Mouse (Mus musculus): ENCODE results near the gene Ypel2.

The Ypel2 gene

GRCm38 (mm10) chr11:86962362-86962761 is 31.1 kb downstream of the Ypel2 start:
- no peak for DNase-seq (ENCODE audit: low read depth, low spot score)

DNA sequence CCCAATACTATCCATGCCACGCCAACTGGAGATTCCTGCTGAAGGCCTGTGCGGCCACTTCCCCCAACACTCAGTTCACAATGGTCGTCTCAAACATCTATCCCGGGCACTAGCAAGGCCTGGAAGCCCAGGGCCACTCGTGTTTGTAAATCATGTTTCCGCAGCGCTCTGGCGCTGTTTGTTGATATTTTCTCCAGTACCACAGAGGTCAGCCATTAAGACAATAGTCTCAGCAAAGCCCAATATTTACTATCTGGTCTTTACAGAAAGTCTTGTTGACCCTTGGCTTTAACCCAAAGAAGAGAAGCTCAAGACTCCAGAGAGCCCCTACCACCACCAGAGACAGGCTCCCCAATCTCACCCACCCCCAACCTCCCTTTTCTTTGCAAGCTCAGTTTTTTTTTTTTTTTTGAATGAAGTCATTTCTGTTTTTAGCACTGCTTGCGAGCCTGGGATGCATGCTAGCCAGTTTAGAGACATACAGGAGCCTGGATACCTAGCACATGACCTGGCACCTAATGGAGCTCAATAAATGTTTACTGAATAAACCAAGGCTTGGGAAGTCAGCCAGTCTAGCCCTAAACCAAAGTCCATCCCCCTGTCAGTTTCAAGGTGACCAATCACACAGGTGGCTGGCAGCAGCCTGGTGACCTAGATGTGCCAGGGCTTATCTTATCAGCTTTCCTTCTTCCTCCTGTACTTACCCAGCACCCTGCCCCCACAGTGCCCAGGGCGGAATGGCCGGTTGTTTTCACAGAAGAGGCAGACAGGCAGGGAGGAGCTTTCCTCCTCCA is 31.8 kb downstream of the Ypel2 start:
- DNase-seq (ENCODE audit: low read depth, low spot score) = no peak

DNA sequence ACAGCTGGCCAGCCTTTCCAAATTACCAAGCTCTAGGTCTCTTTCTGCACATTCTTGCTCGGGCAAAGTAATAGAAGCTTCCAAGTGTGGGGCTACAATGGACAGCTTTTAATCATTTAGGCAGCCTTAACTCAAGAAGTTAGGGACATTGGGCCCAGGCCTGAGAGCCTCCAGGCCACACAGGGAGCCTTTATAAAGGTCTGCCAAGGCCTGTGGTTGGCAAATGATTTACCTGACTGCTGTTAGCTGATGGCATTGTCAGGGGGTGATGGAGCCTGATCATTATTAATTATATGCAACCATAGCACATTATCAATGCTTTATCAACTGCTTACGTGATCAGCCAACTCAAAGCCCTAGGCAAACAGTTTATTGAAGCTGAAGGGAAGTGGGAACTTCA is 33.2 kb downstream of the Ypel2 start:
- no peak for DNase-seq (ENCODE audit: low read depth, low spot score)

GRCm38 (mm10) chr11:86958721-86959675 is 34.5 kb downstream of the Ypel2 start:
- no peak for DNase-seq (ENCODE audit: low read depth, low spot score)

- DNase-seq (ENCODE audit: low read depth, low spot score) = no peak
Observed at GRCm38 (mm10) chr11:86958182-86958581, 35.3 kb downstream of the Ypel2 start.

DNA sequence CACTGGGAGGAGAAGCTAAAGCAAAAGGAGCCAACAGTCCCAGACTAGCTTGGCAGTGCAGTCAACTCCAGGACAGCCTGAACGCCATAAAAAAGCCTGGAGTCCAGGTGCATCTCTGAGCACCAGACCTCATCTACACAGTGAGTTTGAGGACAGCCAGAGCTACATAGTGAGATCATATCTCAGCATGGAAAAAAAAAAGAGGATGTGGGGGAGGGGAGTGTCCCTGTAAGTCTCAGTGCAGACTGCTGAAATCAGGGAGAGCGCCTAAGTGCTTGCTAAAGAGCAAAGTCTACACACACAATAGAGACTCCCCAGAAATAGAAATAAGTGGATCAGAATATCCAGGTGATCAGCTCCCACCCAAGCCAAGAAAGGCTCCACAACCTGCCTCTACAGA is 37.1 kb downstream of the Ypel2 start:
- DNase-seq (ENCODE audit: low read depth, low spot score) = no peak

- DNase-seq (ENCODE audit: low read depth, low spot score) = no peak
Observed at GRCm38 (mm10) chr11:86954616-86955270, 38.8 kb downstream of the Ypel2 start.

DNA sequence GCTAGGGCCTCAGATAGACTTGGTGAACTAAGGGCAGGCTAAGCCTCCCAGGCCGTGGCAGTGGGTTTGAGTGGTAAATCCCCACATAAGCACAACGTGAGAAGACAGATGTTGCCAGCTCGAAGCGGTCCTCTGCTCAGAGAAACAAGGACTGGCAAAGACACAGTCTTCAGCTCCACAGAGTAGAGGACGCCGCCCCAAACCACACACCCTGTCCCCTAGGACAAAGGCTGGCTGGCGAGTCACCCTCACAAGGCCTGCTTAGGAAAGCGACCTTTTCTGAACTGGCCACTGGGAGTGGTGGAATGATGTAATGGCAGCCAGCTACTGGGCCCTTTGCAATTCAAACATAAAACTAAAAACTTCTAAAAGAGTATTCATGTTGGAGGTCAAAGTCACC is 40.4 kb downstream of the Ypel2 start:
- no peak for DNase-seq (ENCODE audit: low read depth, low spot score)

DNA sequence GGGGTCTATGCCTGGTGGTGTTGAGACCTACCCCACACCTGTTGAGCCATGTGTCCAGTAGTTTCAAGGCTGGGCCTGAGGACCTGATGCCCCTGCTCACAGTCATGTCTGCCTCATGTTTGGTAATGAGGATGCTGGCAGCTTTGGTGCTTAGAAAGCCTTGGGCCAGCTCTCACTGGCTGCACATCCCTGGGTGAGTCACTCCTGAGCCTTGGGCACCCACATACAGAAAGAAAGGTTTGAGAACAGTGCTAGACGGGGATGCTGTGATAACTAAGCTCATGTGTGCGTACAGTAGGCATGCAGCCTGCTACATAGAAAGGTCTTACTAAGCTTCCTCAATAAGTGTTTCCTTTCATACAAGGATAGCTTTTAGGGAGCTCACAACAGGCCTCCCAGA is 40.8 kb downstream of the Ypel2 start:
- DNase-seq (ENCODE audit: low read depth, low spot score) = no peak

- no peak for DNase-seq (ENCODE audit: low read depth, low spot score)
Observed at GRCm38 (mm10) chr11:86951672-86952071, 41.8 kb downstream of the Ypel2 start.

DNA sequence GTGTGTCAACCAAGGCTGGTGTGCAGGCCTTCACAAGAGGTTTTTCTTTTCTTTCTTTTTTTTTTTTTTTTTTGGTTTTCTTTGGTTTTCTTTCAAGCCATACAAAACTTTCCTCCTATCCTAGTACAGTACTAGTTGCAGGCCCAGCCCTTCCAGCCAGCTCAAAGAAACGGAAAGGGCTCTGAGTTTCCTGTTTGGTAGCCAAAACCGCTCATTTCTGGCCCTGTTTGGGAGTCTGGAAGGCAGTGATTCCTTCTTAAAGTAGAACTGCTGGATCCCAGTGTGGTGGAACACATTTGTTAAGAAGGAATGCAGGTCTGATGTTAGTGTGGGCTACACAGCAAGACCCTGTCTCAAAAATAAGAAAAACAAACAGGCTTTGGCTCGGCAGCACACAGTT is 43.0 kb downstream of the Ypel2 start:
- no peak for DNase-seq (ENCODE audit: low read depth, low spot score)

GRCm38 (mm10) chr11:86949951-86950441 is 43.5 kb downstream of the Ypel2 start:
- DNase-seq (ENCODE audit: low read depth, low spot score) = no peak

- no peak for DNase-seq (ENCODE audit: low read depth, low spot score)
Observed at GRCm38 (mm10) chr11:86946644-86947195, 46.8 kb downstream of the Ypel2 start.

DNA sequence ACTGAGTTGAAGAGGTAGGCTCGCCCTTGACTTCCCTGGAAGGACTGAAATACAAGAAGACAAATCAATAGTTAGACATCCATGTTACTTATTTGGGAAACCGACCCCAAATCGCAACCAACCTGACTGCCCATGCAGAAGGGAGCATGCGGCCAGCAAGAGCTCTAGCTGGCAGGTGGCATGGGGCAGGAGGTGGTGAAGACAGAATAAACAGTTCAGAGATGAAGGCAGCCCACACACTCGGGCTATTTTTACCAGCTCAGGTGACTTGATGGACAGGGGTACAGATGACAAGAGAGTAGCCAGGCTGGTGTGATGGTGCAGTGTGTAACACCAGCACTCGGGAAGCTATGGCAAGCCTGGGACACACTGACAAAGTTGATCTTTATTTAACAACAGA is 47.6 kb downstream of the Ypel2 start:
- no peak for DNase-seq (ENCODE audit: low read depth, low spot score)

DNA sequence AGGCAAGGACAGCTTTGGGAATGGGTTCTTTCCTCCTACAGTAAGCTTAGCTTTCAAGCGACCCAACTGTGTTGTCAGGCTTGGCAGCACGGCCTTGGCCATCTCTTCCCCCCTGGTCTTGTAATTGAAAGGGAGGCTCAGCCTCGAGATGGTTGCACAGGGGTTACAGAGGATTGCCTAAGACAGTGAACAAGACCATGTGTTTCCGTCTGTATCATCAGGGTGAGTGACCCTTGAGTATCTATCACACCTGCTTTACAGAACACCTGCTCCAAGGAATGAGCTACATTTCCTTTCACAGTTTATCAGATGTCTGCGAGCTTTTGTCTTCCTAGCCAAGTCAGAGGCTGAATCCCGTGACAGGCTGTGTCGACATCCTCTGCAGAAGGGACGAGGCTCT is 48.4 kb downstream of the Ypel2 start:
- DNase-seq (ENCODE audit: low read depth, low spot score) = no peak

- DNase-seq (ENCODE audit: low read depth, low spot score) = no peak
Observed at GRCm38 (mm10) chr11:86944539-86944938, 49.0 kb downstream of the Ypel2 start.

DNA sequence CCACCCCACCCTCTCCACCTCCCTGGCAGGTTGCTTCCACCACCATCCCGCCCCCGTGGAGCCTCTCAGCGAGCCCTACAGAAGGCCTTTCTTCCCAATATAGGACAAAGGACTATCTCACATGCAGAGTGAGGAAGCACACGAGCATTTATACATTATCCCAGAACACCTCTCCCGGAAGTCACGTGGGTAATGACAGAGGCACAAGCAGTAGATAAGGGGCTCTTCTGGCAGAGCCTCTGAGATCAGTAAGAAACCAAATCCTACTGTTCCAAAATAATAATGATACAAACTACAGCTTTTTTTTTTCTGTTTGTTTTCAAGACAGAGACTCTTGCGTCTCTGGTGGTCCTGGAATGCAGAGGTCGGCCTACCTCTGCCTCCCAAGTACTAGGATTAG is 51.6 kb downstream of the Ypel2 start:
- DNase-seq (ENCODE audit: low read depth, low spot score) = no peak

GRCm38 (mm10) chr11:86939503-86939902 is 54.0 kb downstream of the Ypel2 start:
- DNase-seq (ENCODE audit: low read depth, low spot score) = no peak

DNA sequence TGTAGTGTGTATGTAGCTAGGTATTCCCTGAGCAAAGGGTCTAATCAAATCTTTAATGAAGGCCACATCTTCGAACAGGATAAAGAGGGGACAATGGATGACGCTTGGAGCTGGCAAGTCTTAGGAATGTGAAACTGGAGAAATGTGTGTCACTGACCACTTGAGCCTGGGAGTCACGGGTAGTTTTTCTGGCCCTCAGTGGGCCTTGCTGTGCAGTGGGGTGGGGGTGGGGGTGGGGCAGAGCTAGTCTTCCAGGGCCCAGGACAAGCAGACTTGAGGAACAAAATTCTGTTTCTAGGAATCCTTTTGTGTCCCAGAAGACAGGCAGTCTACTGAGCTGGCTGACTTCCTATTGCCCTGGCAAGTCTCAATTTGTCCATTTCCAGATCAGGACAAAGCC is 55.0 kb downstream of the Ypel2 start:
- DNase-seq (ENCODE audit: low read depth, low spot score) = no peak

DNA sequence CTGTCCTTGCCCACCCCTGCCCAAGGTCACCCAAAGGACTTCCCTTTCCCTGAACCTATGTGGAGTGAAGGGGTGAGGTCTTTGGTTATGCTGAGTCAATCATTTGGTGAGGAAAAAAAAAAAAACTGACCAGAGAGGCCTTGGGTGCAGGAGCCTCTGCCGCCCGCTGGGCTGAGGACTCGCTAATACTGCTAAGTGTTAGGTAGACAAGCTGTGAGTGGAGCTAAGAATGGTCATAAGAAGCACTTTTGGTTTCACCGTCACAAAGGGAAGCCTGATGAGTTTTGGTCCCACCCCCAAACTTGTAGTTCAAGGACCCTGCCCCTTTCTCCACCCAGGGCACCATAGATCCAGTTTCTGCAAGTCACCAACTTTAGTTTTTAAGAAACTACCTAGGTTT is 55.4 kb downstream of the Ypel2 start:
- peak; percentile 47 for DNase-seq (ENCODE audit: low read depth, low spot score)

- no peak for DNase-seq (ENCODE audit: low read depth, low spot score)
Observed at GRCm38 (mm10) chr11:86936938-86937337, 56.6 kb downstream of the Ypel2 start.

GRCm38 (mm10) chr11:86934895-86935294 is 58.6 kb downstream of the Ypel2 start:
- peak; percentile 39 for DNase-seq (ENCODE audit: low read depth, low spot score)
